Mouse (Mus musculus) MEL (cell line): ENCODE results near the gene Rgl1. TPM values are rescaled to one million over a fixed set of nuclear protein-coding genes. Genes with fewer than 3 reads are reported as not detected.

Experiments
- DNase-seq: peaks from one replicate; pipeline ENCODE4 v3.0.0; 2011; ENCODE audit warnings: low read depth, low spot score
- H3K27ac ChIP-seq: 2 replicates; pipeline ENCODE4 v1.5.1; 2012; ENCODE audit warnings: low read depth, mild to moderate bottlenecking, control low read depth, low read length, moderate library complexity; ENCODE audit not compliant: control insufficient read depth
- H3K27me3 ChIP-seq, 2 experiments: fragments of 150-350 bp in 1 of 2; sonication (generic) in 1 of 2; 2 replicates each; pipeline ENCODE4 v1.6.1; 2012; ENCODE audit warnings: low read length in 2 of 2, mild to moderate bottlenecking in 2 of 2, improper control_type of control experiment in 1 of 2, moderate library complexity in 1 of 2; ENCODE audit not compliant: insufficient read depth in 2 of 2, control insufficient read depth in 1 of 2
- H3K36me3 ChIP-seq, 2 experiments: 2 replicates each; pipeline ENCODE4 v1.6.1; 2012 to 2014; ENCODE audit warnings: low read length in 2 of 2, improper control_type of control experiment in 1 of 2, inconsistent platforms in 1 of 2, mild to moderate bottlenecking in 1 of 2; ENCODE audit not compliant: insufficient read depth in 2 of 2, control insufficient read depth in 1 of 2
- H3K4me1 ChIP-seq, 2 experiments: fragments of 150-350 bp in 1 of 2; sonication (generic) in 1 of 2; 2 replicates each; pipeline ENCODE4 v1.6.1; 2012; ENCODE audit warnings: low read length in 2 of 2, improper control_type of control experiment in 1 of 2, mild to moderate bottlenecking in 1 of 2; ENCODE audit not compliant: insufficient read depth in 2 of 2, control insufficient read depth in 1 of 2
- H3K4me3 ChIP-seq, 2 experiments: fragments of 150-350 bp in 1 of 2; sonication (generic) in 1 of 2; 2 replicates each; pipeline ENCODE4 v1.5.1; 2012; ENCODE audit warnings: low read depth in 2 of 2, low read length in 2 of 2, mild to moderate bottlenecking in 2 of 2, moderate library complexity in 2 of 2, control low read depth in 1 of 2, improper control_type of control experiment in 1 of 2; ENCODE audit not compliant: control insufficient read depth in 1 of 2, insufficient read depth in 1 of 2
- H3K79me2 ChIP-seq: 2 replicates; pipeline ENCODE4 v1.6.1; 2012; ENCODE audit warnings: mild to moderate bottlenecking, low read length, moderate library complexity; ENCODE audit not compliant: control insufficient read depth, poor library complexity, insufficient read depth
- H3K9ac ChIP-seq: 2 replicates; pipeline ENCODE4 v1.6.1; 2012; ENCODE audit warnings: low read depth, mild to moderate bottlenecking, control low read depth, low read length, moderate library complexity; ENCODE audit not compliant: control insufficient read depth, poor library complexity, severe bottlenecking
- H3K9me3 ChIP-seq: fragments of 150-350 bp; sonication (generic); replicated peaks from 2 replicates; pipeline ENCODE4 v1.6.1; 2012; ENCODE audit warnings: mild to moderate bottlenecking, low read length, improper control_type of control experiment, moderate library complexity; ENCODE audit not compliant: insufficient read depth
- BHLHE40 ChIP-seq: IDR thresholded peaks from 2 replicates; pipeline ENCODE4 v1.6.1; 2012; ENCODE audit warnings: low read depth, mild to moderate bottlenecking, inconsistent platforms, low read length, improper control_type of control experiment, borderline replicate concordance
- CHD2 ChIP-seq: IDR thresholded peaks from 2 replicates; pipeline ENCODE4 v1.6.1; 2011; ENCODE audit warnings: low read length, improper control_type of control experiment
- CTCF ChIP-seq, 3 experiments: IDR thresholded peaks in 2 of 3; conservative IDR thresholded peaks in 1 of 3; 2 replicates each; pipeline ENCODE4 v1.5.1; 2011 to 2012; ENCODE audit warnings: low read length in 3 of 3, low read depth in 2 of 3, mild to moderate bottlenecking in 2 of 3, improper control_type of control experiment in 1 of 3, inconsistent platforms in 1 of 3, mixed read lengths in 1 of 3, moderate library complexity in 1 of 3; ENCODE audit not compliant: control insufficient read depth in 1 of 3, insufficient read depth in 1 of 3, poor library complexity in 1 of 3, severe bottlenecking in 1 of 3
- ELF1 ChIP-seq: IDR thresholded peaks from 2 replicates; pipeline ENCODE4 v1.6.1; 2014; ENCODE audit warnings: low read depth, mild to moderate bottlenecking, inconsistent platforms, low read length, improper control_type of control experiment, moderate library complexity
- HCFC1 ChIP-seq: IDR thresholded peaks from 2 replicates; pipeline ENCODE4 v1.6.1; 2012; ENCODE audit warnings: low read depth, mild to moderate bottlenecking, inconsistent platforms, low read length, improper control_type of control experiment, moderate library complexity
- KAT2A ChIP-seq: conservative IDR thresholded peaks from 2 replicates; pipeline ENCODE4 v1.6.1; 2012; ENCODE audit warnings: low read depth, low read length, improper control_type of control experiment, inconsistent platforms
- MAFK ChIP-seq: IDR thresholded peaks from 2 replicates; pipeline ENCODE4 v1.6.1; 2011; ENCODE audit warnings: low read depth, mild to moderate bottlenecking, low read length, improper control_type of control experiment, borderline replicate concordance
- MAX ChIP-seq: IDR thresholded peaks from 2 replicates; pipeline ENCODE4 v1.6.1; 2011; ENCODE audit warnings: low read length, improper control_type of control experiment
- MEF2A ChIP-seq: IDR thresholded peaks from 2 replicates; pipeline ENCODE4 v1.6.1; 2014; ENCODE audit warnings: low read depth, mild to moderate bottlenecking, inconsistent platforms, low read length, improper control_type of control experiment; ENCODE audit not compliant: poor library complexity, insufficient replicate concordance, severe bottlenecking; ENCODE audit errors: extremely low read depth
- NRF1 ChIP-seq: IDR thresholded peaks from 2 replicates; pipeline ENCODE4 v1.6.1; 2014; ENCODE audit warnings: low read depth, mild to moderate bottlenecking, inconsistent platforms, low read length, improper control_type of control experiment, moderate library complexity; ENCODE audit not compliant: poor library complexity, insufficient read depth, severe bottlenecking
- RCOR1 ChIP-seq: IDR thresholded peaks from 2 replicates; pipeline ENCODE4 v1.6.1; 2012; ENCODE audit warnings: low read depth, mild to moderate bottlenecking, inconsistent platforms, low read length, improper control_type of control experiment
- TAL1 ChIP-seq: IDR thresholded peaks from 2 replicates; pipeline ENCODE4 v1.6.1; 2012; ENCODE audit warnings: mild to moderate bottlenecking, inconsistent platforms, low read length, moderate library complexity, mixed read lengths
- USF1 ChIP-seq: IDR thresholded peaks from 2 replicates; pipeline ENCODE4 v1.6.1; 2014; ENCODE audit warnings: low read depth, mild to moderate bottlenecking, inconsistent platforms, low read length, improper control_type of control experiment, moderate library complexity
- USF2 ChIP-seq, 2 experiments: IDR thresholded peaks; 2 replicates each; pipeline ENCODE4 v1.6.1; 2011 to 2012; ENCODE audit warnings: improper control_type of control experiment in 2 of 2, low read length in 2 of 2, borderline replicate concordance in 1 of 2, inconsistent platforms in 1 of 2, low read depth in 1 of 2, mild to moderate bottlenecking in 1 of 2; ENCODE audit not compliant: insufficient read depth in 1 of 2
- ZC3H11A ChIP-seq: IDR thresholded peaks from 2 replicates; pipeline ENCODE4 v1.6.1; 2012; ENCODE audit warnings: low read depth, mild to moderate bottlenecking, inconsistent platforms, low read length, improper control_type of control experiment
- ZNF384 ChIP-seq: IDR thresholded peaks from 2 replicates; pipeline ENCODE4 v1.6.1; 2012; ENCODE audit warnings: low read depth, mild to moderate bottlenecking, inconsistent platforms, low read length, improper control_type of control experiment
- polyA plus RNA-seq, 2 experiments: library from polyadenylated mRNA; stranded (reverse) in 1 of 2; unstranded in 1 of 2; fragments of >175 nt in 1 of 2; fragments of >200 nt in 1 of 2; gene quantifications; 2 replicates each; pipeline versions ENCODE4 v1.2.1 to v1.2.4; 2012; ENCODE audit warnings: low replicate concordance in 2 of 2, low read depth in 1 of 2; ENCODE audit not compliant: insufficient read length in 2 of 2, insufficient read depth in 1 of 2, missing spikeins in 1 of 2
- total RNA-seq: library from RNA; depleted of rRNA; stranded (reverse); fragments of 300-350 nt; gene quantifications from 2 replicates; pipeline ENCODE4 v1.2.3, GENCODE M21; 2012

The Rgl1 gene
- total and polyA plus RNA-seq, 3 experiments = 0.12 to 0.39 TPM; not detected in 1

DNA sequence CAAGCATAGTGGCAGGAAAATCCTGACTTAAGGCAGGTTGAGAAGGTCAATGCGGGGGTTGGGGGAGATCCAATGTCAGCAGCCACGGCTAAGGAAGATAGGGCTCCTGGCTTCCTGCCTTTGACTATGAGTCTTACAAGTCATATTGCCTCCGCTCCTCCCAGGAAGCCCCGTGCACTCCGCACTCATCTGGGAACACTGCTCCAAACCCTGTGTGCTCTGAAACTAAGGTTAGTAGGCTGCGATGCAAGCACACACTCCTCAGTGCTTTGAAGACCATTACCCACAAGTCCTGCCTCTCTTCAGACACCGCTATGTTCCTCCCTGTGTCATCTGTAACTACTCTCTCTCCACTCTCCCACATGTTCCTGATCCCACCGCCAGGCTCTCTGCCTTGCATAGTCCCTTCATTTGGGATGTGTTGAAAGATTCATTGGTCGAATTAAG, 143.4 kb downstream of the Rgl1 start:
- Histone ChIP-seq H3K36me3 (peaks cover 0 to 5% of the 10 kb centered on the region in 2 experiments; a peak in 2 of 4 replicates), H3K79me2 (no peaks in the 10 kb centered on the region), H3K9me3 (no peaks in the 10 kb centered on the region), H3K4me3 (no peak overlapping the region), H3K27me3 (peaks cover 6 to 8% of the 10 kb centered on the region in 2 experiments), H3K27ac (no peak overlapping the region), H3K4me1 (peaks cover under 1 to 3% of the 10 kb centered on the region in 2 experiments; a peak in 1 of 4 replicates), H3K9ac (no peak overlapping the region)
- TF ChIP-seq KAT2A (no peak), USF1 (no peak), ELF1 (no peak), TAL1 (no peak), ZC3H11A (no peak), BHLHE40 (no peak), MAFK (no peak), HCFC1 (no peak)
- DNase-seq = no peak

DNA sequence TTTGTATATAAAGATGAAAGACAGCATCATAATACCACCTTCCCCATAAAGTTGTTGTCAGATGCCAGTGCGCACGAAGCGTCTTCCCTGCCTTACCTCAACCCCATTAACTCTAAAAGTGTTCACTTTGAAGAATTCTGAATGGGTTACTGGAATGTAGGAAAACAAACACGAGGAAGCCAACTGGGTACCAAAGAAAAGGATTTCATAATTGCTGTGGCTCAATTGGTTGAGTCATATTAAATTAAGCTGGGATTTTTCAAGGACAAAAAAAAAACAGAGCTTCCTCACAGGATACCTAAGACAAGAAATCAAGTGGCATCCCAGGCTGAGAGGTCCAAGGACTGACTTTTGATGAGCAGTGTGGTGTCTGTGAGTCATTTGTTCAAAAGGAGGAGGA, 144.5 kb downstream of the Rgl1 start:
- peaks cover 0 to 15% of the 10 kb centered on the region in 2 experiments; a peak in 2 of 4 replicates for H3K36me3 ChIP-seq
- H3K79me2 ChIP-seq = no peaks in the 10 kb centered on the region; the same call in 1 of the 2 replicates
- H3K4me3 ChIP-seq = no peak overlapping the region
- DNase-seq = no peak
- H3K27me3 ChIP-seq = peaks cover 6 to 7% of the 10 kb centered on the region in 2 experiments
- H3K9me3 ChIP-seq = no peaks in the 10 kb centered on the region
- H3K9ac ChIP-seq = no peak overlapping the region
- no peak overlapping the region for H3K27ac ChIP-seq
- no peak for TF ChIP-seq MAX
- TF ChIP-seq RCOR1 = no peak
- TF ChIP-seq CHD2 = no peak
- TF ChIP-seq NRF1 = no peak
- no peak for TF ChIP-seq CTCF (IDR thresholded peaks at IDR 0.05 in 2 of 3, conservative IDR thresholded peaks at IDR 0.05 in 1 of 3; ENCODE audit: control insufficient read depth in 1 of 3, insufficient read depth in 1 of 3, low read depth in 2 of 3, low read length in 3 of 3, poor library complexity in 1 of 3, severe bottlenecking in 1 of 3)
- no peak for TF ChIP-seq ZNF384
- no peak for TF ChIP-seq MEF2A
- no peak for TF ChIP-seq KAT2A
- no peak for TF ChIP-seq USF2 (IDR thresholded peaks at IDR 0.05; ENCODE audit: borderline replicate concordance in 1 of 2, insufficient read depth in 1 of 2, low read depth in 1 of 2, low read length in 2 of 2)
- TF ChIP-seq ZC3H11A = no peak
- TF ChIP-seq, all 39 proteins: peak for 0
- peaks cover 12 to 15% of the 10 kb centered on the region in 2 experiments for H3K4me1 ChIP-seq
